Mouse (Mus musculus): Measurements from ENCODE around the gene Ccdc187.
A peak's percentile ranks its signal among the peaks of the same experiment; 100 is the strongest.

The Ccdc187 gene

GRCm38 (mm10) chr2:26207559-26207958 is 86.8 kb downstream of the Ccdc187 start:
- no peak for DNase-seq

- DNase-seq, result no peak
These were observed 88.6 kb downstream of the Ccdc187 start for GRCm38 (mm10) chr2:26205761-26206160.

GRCm38 (mm10) chr2:26205126-26205525 is 89.2 kb downstream of the Ccdc187 start:
- DNase-seq, result peak in 1 of 2 experiments; percentile 18

- DNase-seq, result no peak
These were observed 91.4 kb downstream of the Ccdc187 start for GRCm38 (mm10) chr2:26202849-26203475.

- DNase-seq, result no peak
These were observed 92.2 kb downstream of the Ccdc187 start for GRCm38 (mm10) chr2:26201926-26202848.

DNA sequence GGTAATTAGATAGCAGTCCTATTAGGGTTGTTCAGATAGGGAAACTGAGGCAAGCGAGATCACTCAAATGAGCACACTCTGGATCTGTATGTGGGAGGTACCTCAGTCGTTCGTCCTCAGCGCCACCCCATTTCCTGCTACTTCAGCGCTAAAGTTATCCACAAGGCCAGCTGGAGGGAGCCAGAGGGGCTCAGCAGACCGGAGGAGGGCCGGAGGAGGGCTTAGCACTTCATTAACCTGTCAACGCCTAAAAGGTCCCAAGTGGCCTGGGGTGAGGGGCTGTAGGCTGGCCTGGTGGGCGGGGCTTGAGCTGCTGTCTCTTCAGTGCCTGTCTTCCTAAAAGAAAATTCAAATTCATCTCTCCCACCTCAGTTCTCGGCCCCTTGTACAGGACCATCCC is 95.9 kb downstream of the Ccdc187 start:
- no peak for DNase-seq

- no peak for DNase-seq
These were observed 99.6 kb downstream of the Ccdc187 start for GRCm38 (mm10) chr2:26194552-26195339.
